Mouse (Mus musculus) heart, adult 18-20 months (tissue): ENCODE measurements around the gene Ado. TPM values are rescaled to one million over a fixed set of nuclear protein-coding genes. Genes with fewer than 3 reads are reported as not detected.

Source experiments
- DNase-seq, 2 experiments: peaks; one replicate each; pipeline ENCODE4 v3.0.0; 2021 to 2022; ENCODE audit warnings: mixed read lengths in 1 of 2
- long read RNA-seq, 2 experiments: library from polyadenylated mRNA; stranded (forward); transcript quantifications; one replicate each; pipeline ENCODE4 v2.0.0; 2021
- total RNA-seq, 2 experiments: library from RNA; stranded (reverse); gene quantifications; 2 replicates each; pipeline ENCODE4 v1.2.3; 2021

Gene Ado
- total RNA-seq: 10 to 100 TPM; 16.0 to 18.3 TPM
- long read RNA-seq, experiment 1, full-length matches to known transcripts: 17 of 17 reads
- long read RNA-seq, experiment 1, partial matches to known transcripts: 0 of 17 reads
- long read RNA-seq, experiment 1, other reads (novel, unspliced or antisense): 0 of 17 reads
- long read RNA-seq, experiment 2, full-length matches to known transcripts: 8 of 8 reads
- long read RNA-seq, experiment 2, partial matches to known transcripts: 0 of 8 reads
- long read RNA-seq, experiment 2, other reads (novel, unspliced or antisense): 0 of 8 reads

GRCm38 (mm10) chr10:67548877-67549731 lies at the start of gene Ado:
TSS of gene Ado (minus strand) at chr10:67548955.
- DNase-seq: peak; percentile 91 to 93

GRCm38 (mm10) chr10:67595278-67595677 lies 46.5 kb upstream of the Ado start:
- no peak for DNase-seq

DNA sequence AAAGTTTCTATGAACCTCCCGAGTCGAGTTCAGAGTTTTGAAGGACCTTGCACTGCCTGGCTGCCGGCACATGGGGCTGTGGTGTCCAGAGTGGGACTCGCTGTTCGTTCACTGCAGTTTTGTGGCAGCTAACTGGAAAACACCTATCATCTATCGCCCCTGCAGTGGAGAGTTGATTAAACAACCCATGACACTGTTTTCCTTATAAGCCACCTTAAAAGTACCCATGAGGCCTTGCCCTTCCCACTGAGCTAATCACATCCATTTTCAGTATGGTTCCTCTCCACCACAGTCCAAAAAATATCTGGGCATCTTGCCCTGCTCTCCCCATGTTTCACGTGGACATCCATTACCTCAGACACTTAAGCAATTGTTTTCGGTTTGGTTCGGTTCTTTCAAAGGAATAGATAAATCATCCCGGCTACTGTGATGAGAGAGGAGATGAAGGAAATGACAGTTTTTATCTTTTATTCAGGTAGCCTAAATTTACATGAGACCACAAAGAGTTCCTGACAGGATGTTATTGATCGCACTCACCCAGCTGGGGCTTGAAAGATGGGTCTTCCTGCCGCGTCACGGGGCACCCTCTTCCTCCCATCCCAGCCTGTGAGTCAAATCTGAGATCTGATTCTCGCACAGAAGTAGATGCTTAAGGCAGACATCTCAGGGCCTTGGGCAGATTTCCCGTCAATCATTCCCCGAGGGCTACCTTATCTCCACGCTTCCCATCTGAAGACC lies 37.3 kb upstream of the Ado start:
- DNase-seq: no peak

DNA sequence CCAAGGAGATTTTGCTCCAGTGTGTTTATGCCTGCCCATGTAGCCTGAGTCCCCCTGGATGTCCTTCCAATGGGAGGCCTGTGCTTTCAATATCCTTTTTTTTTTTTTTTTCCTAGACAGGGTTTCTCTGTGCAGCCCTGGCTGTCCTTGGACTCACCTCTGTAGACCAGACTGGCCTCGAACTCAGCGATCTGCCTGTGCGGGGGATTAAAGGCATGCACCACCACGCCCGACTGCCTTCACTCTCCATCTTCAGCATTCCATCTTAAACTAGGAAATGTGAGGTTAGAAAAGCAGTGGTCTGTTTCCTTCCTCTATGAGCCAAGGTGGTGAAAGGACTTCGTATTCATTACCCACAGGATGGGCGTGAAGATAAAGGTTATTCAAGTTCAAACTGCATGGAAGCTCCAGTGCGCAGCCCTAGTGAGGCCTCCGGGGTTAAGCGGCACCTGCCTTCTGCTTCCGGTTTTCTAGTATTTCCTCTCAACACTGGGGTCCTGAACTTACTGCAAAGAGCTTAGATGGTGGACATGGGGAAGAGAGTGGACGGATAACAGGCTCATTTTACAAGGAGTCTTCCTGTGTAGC lies 33.0 kb upstream of the Ado start:
- DNase-seq: peak in 1 of 2 experiments; percentile 7

GRCm38 (mm10) chr10:67579830-67580229 lies 31.1 kb upstream of the Ado start:
- DNase-seq: peak in 1 of 2 experiments; percentile 40

GRCm38 (mm10) chr10:67573310-67573709 lies 24.6 kb upstream of the Ado start:
- DNase-seq: no peak

GRCm38 (mm10) chr10:67571443-67571842 lies 22.7 kb upstream of the Ado start:
- no peak for DNase-seq

GRCm38 (mm10) chr10:67569539-67569938 lies 20.8 kb upstream of the Ado start:
- DNase-seq: no peak

- DNase-seq: peak in 1 of 2 experiments; percentile 15
These were observed 17.3 kb upstream of the Ado start for GRCm38 (mm10) chr10:67566104-67566503.

- DNase-seq: no peak
These were observed 15.8 kb upstream of the Ado start for GRCm38 (mm10) chr10:67564509-67564908.

DNA sequence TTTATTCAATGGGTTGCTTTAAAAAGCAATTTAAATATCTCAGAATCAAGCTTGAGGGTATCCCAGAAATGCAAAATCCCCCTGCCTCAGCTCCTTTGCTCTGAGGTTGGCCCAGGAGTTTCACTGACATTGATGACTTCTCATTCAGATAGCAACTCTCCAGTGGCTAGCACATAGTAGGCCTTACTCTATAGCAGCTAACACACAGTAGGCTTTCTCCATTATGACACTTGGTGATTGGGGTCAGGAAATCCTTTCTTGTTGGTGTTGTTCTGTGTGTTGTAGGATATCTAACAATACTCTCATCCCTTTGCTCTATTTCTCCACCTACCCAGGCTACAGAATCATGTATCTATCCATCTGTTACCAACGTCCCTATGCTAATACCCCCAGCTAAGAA lies 12.4 kb upstream of the Ado start:
- no peak for DNase-seq

- DNase-seq: no peak
These were observed 11.1 kb upstream of the Ado start for GRCm38 (mm10) chr10:67559765-67560394.

DNA sequence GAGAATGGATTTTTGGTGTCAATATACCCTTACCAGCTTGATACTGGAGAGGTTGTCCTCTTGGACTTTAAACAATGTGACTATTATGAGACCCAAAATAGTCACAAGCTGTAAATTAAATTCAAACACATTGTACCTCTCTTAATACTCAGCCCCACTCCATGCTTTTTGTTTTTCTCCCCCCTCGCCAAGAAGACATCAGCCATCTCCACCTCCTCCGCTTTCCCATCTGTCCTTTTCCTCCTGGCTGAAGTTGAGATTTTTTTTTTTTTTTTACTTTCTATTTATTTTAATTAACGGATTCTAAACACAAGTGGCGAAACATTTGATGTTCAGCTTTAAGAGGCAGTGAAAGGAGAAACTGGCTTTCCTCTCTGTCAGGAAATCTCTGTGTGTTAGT lies 9.3 kb upstream of the Ado start:
- DNase-seq: no peak

- DNase-seq: peak in 1 of 2 experiments; percentile 65
These were observed 397 bp downstream of the Ado start for GRCm38 (mm10) chr10:67548261-67548854.

GRCm38 (mm10) chr10:67547850-67548260 lies 900 bp downstream of the Ado start:
- DNase-seq: peak in 1 of 2 experiments; percentile 18

DNA sequence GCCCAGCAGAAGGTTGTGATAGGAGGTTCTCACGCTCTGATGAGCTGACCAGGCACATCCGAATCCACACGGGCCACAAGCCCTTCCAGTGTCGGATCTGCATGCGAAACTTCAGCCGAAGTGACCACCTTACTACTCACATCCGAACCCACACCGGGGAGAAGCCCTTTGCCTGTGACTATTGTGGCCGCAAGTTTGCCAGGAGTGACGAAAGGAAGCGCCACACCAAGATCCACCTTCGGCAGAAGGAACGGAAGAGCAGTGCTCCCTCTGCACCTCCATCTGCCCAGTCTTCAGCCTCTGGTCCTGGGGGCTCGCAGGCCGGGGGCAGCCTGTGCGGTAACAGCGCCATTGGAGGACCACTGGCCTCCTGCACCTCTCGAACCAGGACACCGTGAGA lies 8.2 kb downstream of the Ado start:
- no peak for DNase-seq

DNA sequence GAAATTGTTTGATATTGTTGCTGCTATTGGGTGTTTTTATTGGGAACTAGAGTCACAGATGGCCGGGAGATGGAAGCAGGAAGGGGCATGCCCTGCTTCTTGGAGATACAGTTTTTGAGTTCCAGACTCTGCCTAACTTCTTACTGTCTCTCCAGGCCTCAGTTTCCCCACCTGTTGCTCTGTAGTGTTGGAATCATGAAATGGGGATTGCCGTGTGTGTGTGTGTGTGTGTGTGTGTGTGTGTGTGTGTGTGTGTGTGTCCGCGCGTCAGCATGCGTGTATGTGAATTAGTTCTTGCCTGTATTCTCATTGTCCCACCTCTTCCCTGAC lies 9.4 kb downstream of the Ado start:
- DNase-seq: no peak

DNA sequence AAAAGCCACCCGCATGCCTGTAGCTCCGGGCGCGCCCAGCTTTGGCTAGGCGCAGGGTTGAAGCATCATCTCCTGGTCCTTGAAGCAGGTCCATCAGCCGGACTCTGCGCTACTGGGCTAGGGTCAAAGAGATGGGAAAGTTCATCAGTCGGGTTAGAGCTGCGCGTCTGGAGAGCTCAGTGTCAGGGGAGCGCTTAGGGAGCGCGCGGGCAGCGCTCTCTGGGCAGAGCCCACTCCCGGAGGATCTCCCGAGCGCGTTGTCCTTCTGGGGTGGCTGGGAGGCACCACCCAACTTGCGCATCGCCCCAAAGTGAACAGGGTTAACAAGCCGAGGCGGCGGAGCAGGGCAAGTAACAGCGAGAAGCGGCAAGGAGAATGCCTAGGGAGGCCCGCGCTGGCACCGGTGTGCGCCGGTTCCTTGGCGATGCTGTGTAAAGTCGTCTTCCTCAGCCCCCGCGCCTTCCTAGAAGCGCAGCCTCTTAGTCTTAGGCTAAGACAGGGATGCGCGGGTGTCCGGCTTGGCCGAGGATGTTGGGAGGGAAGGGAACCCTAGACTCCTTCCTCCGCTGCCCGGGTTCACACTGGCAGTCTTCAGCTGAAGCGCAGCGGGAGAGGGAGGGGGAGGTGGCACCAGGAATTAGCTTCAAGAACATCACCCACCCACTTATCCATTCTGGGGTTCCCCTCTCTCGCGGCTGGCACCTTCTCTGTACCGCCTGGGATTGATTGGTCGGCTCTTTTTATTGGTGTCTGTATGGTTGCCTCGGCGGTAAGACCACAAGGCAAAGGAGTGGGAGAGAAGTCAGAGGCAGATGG lies 10.0 kb downstream of the Ado start:
- peak in 1 of 2 experiments; percentile 38 for DNase-seq

- DNase-seq: peak in 1 of 2 experiments; percentile 42
These were observed 10.6 kb downstream of the Ado start for GRCm38 (mm10) chr10:67538106-67538505.

DNA sequence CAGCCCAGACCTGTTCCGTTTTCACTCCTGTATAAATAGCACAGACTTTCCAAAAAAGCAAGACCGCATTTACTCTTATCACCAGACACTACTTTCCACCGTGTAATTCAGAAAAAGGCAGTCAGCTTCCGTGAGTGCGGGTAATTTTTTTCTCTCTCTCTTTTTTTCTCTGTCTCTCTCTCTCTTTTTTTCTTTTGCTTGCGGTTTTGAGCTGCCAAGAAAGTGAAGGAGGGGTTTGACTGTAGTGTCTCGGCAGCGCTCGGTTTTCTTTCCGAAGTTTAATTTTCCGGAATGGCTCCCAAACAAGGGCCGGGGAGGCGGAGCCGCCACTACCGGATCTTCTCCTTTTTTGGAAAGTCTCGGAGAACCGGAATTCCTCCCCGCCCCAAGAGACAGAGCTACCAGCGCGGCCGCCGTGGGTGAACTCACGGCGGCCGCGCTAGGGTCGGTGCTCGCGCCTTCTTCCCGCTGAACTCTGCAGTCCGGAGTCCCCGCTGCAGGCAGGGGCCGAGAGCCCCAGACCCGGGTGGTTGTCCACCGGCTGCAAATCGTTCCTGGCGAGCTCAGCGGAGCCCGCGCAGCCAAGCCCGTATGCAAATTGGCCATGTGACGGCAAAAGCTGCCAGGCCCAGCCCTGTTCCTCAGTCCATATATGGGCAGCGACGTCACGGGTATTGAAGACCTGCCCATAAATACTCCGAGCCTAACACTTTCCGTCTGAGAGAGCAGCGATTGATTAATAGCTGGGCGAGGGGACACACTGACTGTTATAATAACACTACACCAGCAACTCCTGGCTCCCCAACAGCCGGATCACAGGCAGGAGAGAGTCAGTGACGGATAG lies 11.4 kb downstream of the Ado start:
- peak; percentile 95 to 96 for DNase-seq
